Mouse (Mus musculus) intestine, embryonic 15.5 days (tissue): Measurements from ENCODE around the gene Wsb2. TPM values are rescaled to one million over a fixed set of nuclear protein-coding genes. Genes with fewer than 3 reads are reported as not detected.
"Not testable (repeated sequence)": the region's sequence is repeated elsewhere in the genome, so short reads cannot be mapped to it uniquely, and the experiment has no call there.

Experiments
- ATAC-seq: fragments of 200-750 bp; cut with Nextera tagmentation; 2 replicates; pipeline ENCODE4 v1.8.0; 2017; ENCODE audit warnings: moderate TSS enrichment, moderate library complexity
- H3K27ac ChIP-seq: fragments of 300-500 bp; sonication (generic); 2 replicates; pipeline ENCODE4 v1.5.1; 2015; ENCODE audit warnings: mild to moderate bottlenecking, inconsistent platforms
- H3K27me3 ChIP-seq: fragments of 300-500 bp; sonication (generic); replicated peaks from 2 replicates; pipeline ENCODE4 v1.6.1; 2015; ENCODE audit warnings: inconsistent platforms
- H3K36me3 ChIP-seq: fragments of 300-500 bp; sonication (generic); 2 replicates; pipeline ENCODE4 v1.6.1; 2015; ENCODE audit warnings: inconsistent platforms
- H3K4me1 ChIP-seq: fragments of 300-500 bp; sonication (generic); replicated peaks from 2 replicates; pipeline ENCODE4 v1.6.1; 2015; ENCODE audit warnings: inconsistent platforms
- H3K4me2 ChIP-seq: fragments of 300-500 bp; sonication (generic); replicated peaks from 2 replicates; pipeline ENCODE4 v1.6.1; 2015; ENCODE audit warnings: mild to moderate bottlenecking, inconsistent platforms
- H3K4me3 ChIP-seq: fragments of 300-500 bp; sonication (generic); replicated peaks from 2 replicates; pipeline ENCODE4 v1.5.1; 2015; ENCODE audit warnings: inconsistent platforms
- H3K9ac ChIP-seq: fragments of 300-500 bp; sonication (generic); 2 replicates; pipeline ENCODE4 v1.6.1; 2015; ENCODE audit warnings: inconsistent platforms
- H3K9me3 ChIP-seq: fragments of 300-500 bp; sonication (generic); 2 replicates; pipeline ENCODE4 v1.6.1; 2016; ENCODE audit warnings: inconsistent platforms
- WGBS: fragments of 180-500 bp; shearing (Covaris S2); methylation state at CpG from one replicate; pipeline ENCODE4 v1.1.7; 2015; 5-methylcytosine and 5-hydroxymethylcytosine counted together
- polyA plus RNA-seq: library from polyadenylated mRNA; unstranded; fragments of >200 nt; fragmentation: Nextera tagmentation; extraction: Ambion mirVana; gene quantifications from 2 replicates; pipeline ENCODE4 v1.2.1, GENCODE M21; 2015

The Wsb2 gene
- polyA plus RNA-seq, 1 experiment from 2014 or later = 82.6 TPM

- Histone ChIP-seq H3K9ac (no peak overlapping the region), H3K27me3 (no peaks in the 10 kb centered on the region), H3K36me3 (no peaks in the 10 kb centered on the region), H3K4me2 (no peak overlapping the region), H3K4me1 (0 out of 2 replicates have a peak, but pooled peaks cover 3% of the 10 kb centered on the region), H3K27ac (no peak overlapping the region), H3K4me3 (no peak overlapping the region), H3K9me3 (no peaks in the 10 kb centered on the region)
- ATAC-seq = no peak
- WGBS = 35% methylated on average over 4 of the region's 5 CpGs
Measured at GRCm38 (mm10) chr5:117398007-117398550, 41.0 kb downstream of the Wsb2 start.

DNA sequence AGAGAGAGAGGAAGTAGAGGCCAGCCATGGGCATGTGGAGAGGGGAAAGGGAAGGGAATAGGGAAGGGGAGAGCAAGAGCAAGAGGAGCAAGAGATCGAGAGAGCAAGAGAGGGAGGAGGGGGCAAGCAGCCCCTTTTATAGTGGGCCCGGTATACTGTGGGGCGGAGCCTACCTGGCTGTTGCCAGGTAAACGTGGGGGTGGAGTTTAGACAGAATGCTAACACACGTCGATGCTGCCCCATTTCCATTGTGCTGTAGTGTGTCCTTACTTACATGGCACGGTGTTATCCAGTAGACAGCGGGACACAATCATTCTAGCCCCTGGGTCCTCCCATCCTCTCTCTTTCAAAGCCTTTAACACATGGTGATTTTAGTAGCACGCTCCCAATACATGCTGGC is 42.2 kb downstream of the Wsb2 start:
- Histone ChIP-seq H3K9ac (no peak overlapping the region), H3K4me1 (0 out of 2 replicates have a peak, but pooled peaks cover 3% of the 10 kb centered on the region), H3K9me3 (no peaks in the 10 kb centered on the region), H3K27ac (no peak overlapping the region), H3K4me3 (no peak overlapping the region), H3K4me2 (no peak overlapping the region), H3K36me3 (no peaks in the 10 kb centered on the region), H3K27me3 (no peaks in the 10 kb centered on the region)
- WGBS = 69% methylated on average over 9 of the region's 9 CpGs
- no peak for ATAC-seq

DNA sequence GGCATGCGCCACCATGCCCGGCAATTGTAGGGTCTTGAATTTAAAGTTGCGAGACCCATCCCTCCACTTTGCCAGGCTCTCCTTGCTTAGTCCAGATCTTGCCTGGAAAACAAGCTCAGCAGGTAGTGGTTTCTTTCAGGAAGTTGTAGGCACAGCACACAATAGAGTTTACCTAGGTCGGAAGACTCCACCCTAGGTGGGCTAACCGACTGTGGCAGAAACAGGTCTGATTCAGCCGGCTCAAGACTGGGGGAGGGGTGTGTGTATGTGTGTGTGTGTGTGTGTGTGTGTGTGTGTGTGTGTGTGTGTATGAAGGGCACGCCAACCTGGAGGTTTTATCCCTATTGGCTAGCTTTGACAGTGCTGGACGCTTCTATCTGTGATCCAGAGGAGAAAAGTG is 46.5 kb downstream of the Wsb2 start:
- ATAC-seq = no peak
- no peaks in the 10 kb centered on the region for H3K4me1 ChIP-seq
- H3K27me3 ChIP-seq = no peaks in the 10 kb centered on the region
- H3K36me3 ChIP-seq = no peaks in the 10 kb centered on the region
- no peak overlapping the region for H3K27ac ChIP-seq
- no peak overlapping the region for H3K4me2 ChIP-seq
- H3K4me3 ChIP-seq = no peak overlapping the region
- H3K9me3 ChIP-seq = no peaks in the 10 kb centered on the region
- no peak overlapping the region for H3K9ac ChIP-seq
- WGBS = 80% methylated on average over 7 of the region's 8 CpGs

DNA sequence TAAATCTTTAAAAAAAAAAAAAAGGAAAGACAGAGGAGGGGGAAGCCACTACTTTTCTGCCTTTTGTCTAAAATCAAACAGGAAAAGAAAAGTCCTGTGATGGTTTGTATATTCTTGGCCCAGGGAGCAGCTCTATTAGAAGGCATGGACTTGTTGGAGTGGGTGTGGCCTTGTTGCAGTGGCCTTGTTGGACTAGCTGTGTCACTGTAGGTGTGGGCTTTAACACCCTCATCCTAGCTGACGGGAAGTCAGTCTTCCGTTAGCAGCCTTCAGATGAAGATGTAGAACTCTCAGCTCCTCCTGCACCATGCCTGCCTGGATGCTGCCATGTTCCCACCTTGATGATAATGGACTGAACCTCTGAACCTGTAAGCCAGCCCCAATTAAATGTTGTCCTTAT is 47.6 kb downstream of the Wsb2 start:
- H3K27ac ChIP-seq, ATAC-seq, H3K9me3 ChIP-seq, H3K9ac ChIP-seq, H3K4me1 ChIP-seq, H3K36me3 ChIP-seq, H3K4me2 ChIP-seq, H3K27me3 ChIP-seq, H3K4me3 ChIP-seq: not testable (repeated sequence)
- 72% methylated on average over 2 of the region's 2 CpGs for WGBS

- Histone ChIP-seq H3K4me1 (no peaks in the 10 kb centered on the region), H3K9me3 (no peaks in the 10 kb centered on the region), H3K27ac (no peak overlapping the region), H3K4me2 (no peak overlapping the region), H3K4me3 (no peak overlapping the region), H3K36me3 (no peaks in the 10 kb centered on the region), H3K27me3 (peaks cover 10% of the 10 kb centered on the region), H3K9ac (no peak overlapping the region)
- WGBS = 61% methylated on average over 4 of the region's 4 CpGs
- ATAC-seq = no peak
Measured at GRCm38 (mm10) chr5:117408216-117408615, 51.1 kb downstream of the Wsb2 start.

DNA sequence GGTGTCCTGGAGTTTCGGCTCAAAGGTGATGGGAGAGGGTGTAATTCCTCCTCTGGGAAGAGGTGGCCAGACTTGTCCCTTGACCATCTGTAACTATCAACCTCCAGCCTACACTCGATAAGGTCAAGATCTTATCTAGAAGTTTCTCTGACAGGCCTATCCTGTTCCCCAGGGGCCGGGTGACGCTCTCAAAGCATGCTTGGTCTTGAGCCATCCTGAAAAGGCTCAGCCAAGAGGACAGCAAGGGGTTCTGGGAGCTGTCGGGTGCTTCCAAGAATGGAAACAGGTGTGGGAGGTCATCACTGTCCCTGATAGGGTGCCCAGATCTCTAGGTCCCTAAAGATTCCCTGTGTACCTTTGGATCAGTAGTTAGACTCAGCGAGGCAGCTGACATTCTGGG is 52.3 kb downstream of the Wsb2 start:
- no peak overlapping the region for H3K4me2 ChIP-seq
- no peaks in the 10 kb centered on the region for H3K9me3 ChIP-seq
- WGBS = 61% methylated on average over 6 of the region's 6 CpGs

GRCm38 (mm10) chr5:117413507-117414501 is 56.7 kb downstream of the Wsb2 start, which contains the start of gene Ksr2:
Gene Ksr2 (plus strand): TSS chr5:117414000.
- H3K27me3 ChIP-seq = peaks cover 38% of the 10 kb centered on the region
- peak; percentile 95 for ATAC-seq

More for the DNA sequence above, 52.3 kb downstream of the Wsb2 start:
- peaks cover 7% of the 10 kb centered on the region; the same call in 1 of the 2 replicates for H3K4me1 ChIP-seq
- H3K27me3 ChIP-seq = peaks cover 21% of the 10 kb centered on the region
- H3K4me3 ChIP-seq = no peak overlapping the region
- no peak for ATAC-seq
- no peaks in the 10 kb centered on the region for H3K36me3 ChIP-seq
- no peak overlapping the region for H3K27ac ChIP-seq
- no peak overlapping the region for H3K9ac ChIP-seq

DNA sequence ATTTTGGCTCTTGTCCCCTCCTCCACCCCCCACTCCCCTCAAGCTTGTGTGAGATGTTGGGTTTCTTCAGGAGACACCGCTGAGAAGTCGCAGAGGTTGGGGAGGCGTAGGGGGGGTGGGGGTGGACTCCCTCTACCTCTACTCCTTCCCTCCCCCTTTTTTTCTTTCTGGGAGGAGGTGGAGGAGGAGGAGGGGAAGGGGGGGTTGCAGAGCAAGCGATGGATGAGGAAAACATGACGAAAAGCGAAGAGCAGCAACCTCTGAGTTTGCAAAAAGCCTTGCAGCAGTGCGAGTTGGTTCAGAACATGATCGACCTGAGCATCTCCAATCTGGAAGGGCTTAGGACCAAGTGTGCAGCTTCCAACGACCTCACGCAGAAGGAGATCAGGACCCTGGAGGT is 57.5 kb downstream of the Wsb2 start:
- Histone ChIP-seq H3K36me3 (no peaks in the 10 kb centered on the region), H3K4me2 (peak overlapping the region; percentile 96), H3K27me3 (peaks cover 38% of the 10 kb centered on the region), H3K9ac (no peak overlapping the region), H3K27ac (no peak overlapping the region), H3K4me3 (peak overlapping the region; percentile 61), H3K4me1 (peaks cover 7% of the 10 kb centered on the region; the same call in 1 of the 2 replicates), H3K9me3 (no peaks in the 10 kb centered on the region)
- ATAC-seq = 0 out of 2 replicates have a peak, but pooled peaks have one; percentile 15
- 4% methylated on average over 10 of the region's 10 CpGs for WGBS

More at GRCm38 (mm10) chr5:117413507-117414501, 56.7 kb downstream of the Wsb2 start, which contains the start of gene Ksr2:
- WGBS = under 1% methylated on average over 89 of the region's 89 CpGs
- Histone ChIP-seq H3K9ac (peak within 1 kb of the TSS; percentile 18; the same call in 1 of the 2 replicates), H3K4me1 (peaks cover 7% of the 10 kb centered on the region; the same call in 1 of the 2 replicates), H3K9me3 (no peaks in the 10 kb centered on the region), H3K36me3 (no peaks in the 10 kb centered on the region), H3K4me3 (peak within 1 kb of the TSS; percentile 61), H3K4me2 (peak within 1 kb of the TSS; percentile 96), H3K27ac (no peak within 1 kb of the TSS)

DNA sequence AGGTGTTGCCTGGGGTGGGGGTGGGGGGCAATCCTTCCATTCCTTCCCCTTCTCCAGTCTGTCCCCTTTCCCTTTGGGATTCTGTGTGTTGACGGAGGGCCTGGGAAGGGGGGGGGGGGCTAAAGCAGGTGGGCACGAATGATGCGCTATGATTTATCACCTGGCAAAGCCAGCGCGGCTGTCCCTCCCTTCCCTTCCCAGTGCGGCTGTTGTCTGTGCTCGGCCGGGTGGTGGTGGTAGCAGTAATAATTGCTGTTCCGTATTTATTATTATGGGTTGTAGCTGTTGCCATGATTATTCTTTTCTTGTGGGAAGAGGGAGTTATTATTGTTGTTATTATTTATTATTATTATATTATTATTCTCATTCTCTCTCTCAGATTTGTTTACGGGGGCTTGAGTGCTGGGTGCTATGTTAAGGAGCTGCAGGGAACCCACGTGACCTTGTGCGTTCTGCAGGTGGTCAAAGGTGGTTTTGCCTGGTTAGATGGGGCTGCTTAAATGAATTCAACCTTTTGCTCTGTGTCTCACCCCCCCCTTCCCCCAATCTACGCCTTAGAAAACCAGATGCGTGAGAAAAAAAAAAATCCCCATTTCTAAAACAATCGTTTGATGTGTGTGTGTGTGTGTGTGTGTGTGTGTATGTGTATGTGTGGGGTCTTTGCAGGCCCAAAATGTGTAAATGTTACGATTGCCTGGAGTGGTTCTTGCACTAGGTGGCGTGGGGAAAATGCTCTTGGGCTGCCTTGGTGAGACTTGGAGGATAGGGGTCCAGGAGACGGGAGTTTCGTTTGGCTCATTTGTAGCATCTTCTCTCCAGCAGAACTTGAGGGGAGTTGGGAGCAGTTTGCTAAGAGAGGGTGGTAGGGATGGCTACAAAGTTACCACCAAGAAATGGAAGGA is 58.2 kb downstream of the Wsb2 start:
- Histone ChIP-seq H3K9me3 (no peaks in the 10 kb centered on the region), H3K4me3 (peak overlapping the region; percentile 61; the same call in 1 of the 2 replicates), H3K4me1 (peaks cover 7% of the 10 kb centered on the region; the same call in 1 of the 2 replicates), H3K9ac (no peak overlapping the region), H3K36me3 (no peaks in the 10 kb centered on the region), H3K27ac (no peak overlapping the region), H3K27me3 (peaks cover 38% of the 10 kb centered on the region), H3K4me2 (peak overlapping the region; percentile 96)
- no peak for ATAC-seq
- WGBS = 30% methylated on average over 19 of the region's 19 CpGs

- Histone ChIP-seq H3K27me3 (peaks cover 30% of the 10 kb centered on the region), H3K9ac (no peak overlapping the region), H3K4me3 (no peak overlapping the region), H3K36me3 (no peaks in the 10 kb centered on the region), H3K27ac (no peak overlapping the region), H3K4me1 (peaks cover 7% of the 10 kb centered on the region; the same call in 1 of the 2 replicates), H3K9me3 (no peaks in the 10 kb centered on the region), H3K4me2 (no peak overlapping the region)
- WGBS = 81% methylated on average over 2 of the region's 2 CpGs
- no peak for ATAC-seq
Measured at GRCm38 (mm10) chr5:117417442-117417841, 60.3 kb downstream of the Wsb2 start.
